Mouse (Mus musculus) heart, postnatal 0 days (tissue): ENCODE measurements around the gene Tet3.

Source experiments
- CTCF ChIP-seq: IDR thresholded peaks from 2 replicates; pipeline ENCODE4 v1.5.1; 2016; ENCODE audit warnings: antibody characterized with exemption, control low read depth, low read depth
- EP300 ChIP-seq: IDR thresholded peaks from 2 replicates; pipeline ENCODE4 v1.6.1; 2016; ENCODE audit warnings: antibody characterized with exemption, low read depth

GRCm38 (mm10) chr6:83440197-83440509 is 18.7 kb downstream of the Tet3 start:
- no peak for TF ChIP-seq EP300
- no peak for TF ChIP-seq CTCF
